Mouse (Mus musculus) right cerebral cortex, postnatal 10 days (tissue): ENCODE data around the gene Hoxa3.

ENCODE experiments used
- DNase-seq, 2 experiments: peaks; one replicate each; pipeline ENCODE4 v3.0.0; 2021; ENCODE audit warnings: low spot score in 2 of 2

The Hoxa3 gene

GRCm38 (mm10) chr6:52246916-52247315 lies 33.8 kb upstream of the Hoxa3 start:
- DNase-seq: no peak

- no peak for DNase-seq
These were observed 33.3 kb upstream of the Hoxa3 start for GRCm38 (mm10) chr6:52246403-52246803.

GRCm38 (mm10) chr6:52245757-52246142 lies 32.6 kb upstream of the Hoxa3 start, which contains the start of gene Hoxa11:
TSS of gene Hoxa11 (minus strand) at chr6:52245810.
- DNase-seq: no peak

GRCm38 (mm10) chr6:52245040-52245756 lies 32.1 kb upstream of the Hoxa3 start:
- DNase-seq: no peak

- DNase-seq: no peak
These were observed 31.4 kb upstream of the Hoxa3 start for GRCm38 (mm10) chr6:52244471-52245039.

GRCm38 (mm10) chr6:52243681-52244121 lies 30.6 kb upstream of the Hoxa3 start:
- no peak for DNase-seq

GRCm38 (mm10) chr6:52242801-52243332 lies 29.7 kb upstream of the Hoxa3 start:
- DNase-seq: no peak

- no peak for DNase-seq
These were observed 28.0 kb upstream of the Hoxa3 start for GRCm38 (mm10) chr6:52241001-52241621.

- peak in 1 of 2 experiments; percentile 55 for DNase-seq
These were observed 27.4 kb upstream of the Hoxa3 start, which contains the start of gene Hoxa10 for GRCm38 (mm10) chr6:52240389-52241000. TSS of gene Hoxa10 (minus strand) at chr6:52240854.

GRCm38 (mm10) chr6:52239625-52240388 lies 26.7 kb upstream of the Hoxa3 start:
- no peak for DNase-seq

- no peak for DNase-seq
These were observed 25.8 kb upstream of the Hoxa3 start for GRCm38 (mm10) chr6:52238976-52239375.

- DNase-seq: no peak
These were observed 25.0 kb upstream of the Hoxa3 start for GRCm38 (mm10) chr6:52238155-52238545.

- no peak for DNase-seq
These were observed 24.4 kb upstream of the Hoxa3 start for GRCm38 (mm10) chr6:52237346-52238154.

GRCm38 (mm10) chr6:52236806-52237205 lies 23.7 kb upstream of the Hoxa3 start:
- DNase-seq: no peak

GRCm38 (mm10) chr6:52235866-52236265 lies 22.7 kb upstream of the Hoxa3 start:
- no peak for DNase-seq

- DNase-seq: no peak
These were observed 22.1 kb upstream of the Hoxa3 start for GRCm38 (mm10) chr6:52235267-52235666.

- peak in 1 of 2 experiments; percentile 15 for DNase-seq
These were observed 21.4 kb upstream of the Hoxa3 start for GRCm38 (mm10) chr6:52234428-52235140.

- peak in 1 of 2 experiments; percentile 21 for DNase-seq
These were observed 20.7 kb upstream of the Hoxa3 start for GRCm38 (mm10) chr6:52233546-52234427.
